Mouse (Mus musculus) intestine, embryonic 14.5 days (tissue): Measurements from ENCODE around the gene Bnc1. TPM values are rescaled to one million over a fixed set of nuclear protein-coding genes. Genes with fewer than 3 reads are reported as not detected.

Experiments
- ATAC-seq: fragments of 200-750 bp; cut with Nextera tagmentation; replicated peaks from 2 replicates; pipeline ENCODE4 v1.8.0; 2017; ENCODE audit warnings: low read depth, moderate number of reproducible peaks, moderate TSS enrichment, moderate library complexity; ENCODE audit not compliant: low FRiP score, low TSS enrichment
- DNase-seq: peaks from one replicate; pipeline ENCODE4 v3.0.0-alpha.2; 2018; ENCODE audit warnings: low spot score
- H3K27ac ChIP-seq: fragments of 300-500 bp; sonication (generic); 2 replicates; pipeline ENCODE4 v1.5.1; 2014; ENCODE audit warnings: low read depth, mild to moderate bottlenecking, control low read depth
- H3K27me3 ChIP-seq: fragments of 300-500 bp; sonication (generic); replicated peaks from 2 replicates; pipeline ENCODE4 v1.6.1; 2014; ENCODE audit warnings: low read length, control low read depth; ENCODE audit not compliant: control insufficient read depth, insufficient read depth
- H3K36me3 ChIP-seq: fragments of 300-500 bp; sonication (generic); 2 replicates; pipeline ENCODE4 v1.6.1; 2014; ENCODE audit warnings: low read length, control low read depth; ENCODE audit not compliant: control insufficient read depth, insufficient read depth
- H3K4me1 ChIP-seq: fragments of 300-500 bp; sonication (generic); replicated peaks from 2 replicates; pipeline ENCODE4 v1.6.1; 2014; ENCODE audit warnings: low read length, control low read depth, mixed read lengths; ENCODE audit not compliant: control insufficient read depth, insufficient read depth
- H3K4me2 ChIP-seq: fragments of 300-500 bp; sonication (generic); 2 replicates; pipeline ENCODE4 v1.6.1; 2014; ENCODE audit warnings: low read length
- H3K4me3 ChIP-seq: fragments of 300-500 bp; sonication (generic); 2 replicates; pipeline ENCODE4 v1.5.1; 2014; ENCODE audit warnings: low read depth, low read length, control low read depth, mixed read lengths
- H3K9ac ChIP-seq: fragments of 300-500 bp; sonication (generic); 2 replicates; pipeline ENCODE4 v1.6.1; 2014; ENCODE audit warnings: mild to moderate bottlenecking, low read length
- H3K9me3 ChIP-seq: fragments of 300-500 bp; sonication (generic); 2 replicates; pipeline ENCODE4 v1.6.1; 2016; ENCODE audit warnings: low read length, control low read depth; ENCODE audit not compliant: control insufficient read depth
- WGBS: fragments of 180-500 bp; shearing (Covaris S2); extraction: QIAGEN DNeasy Blood & Tissue Kit; methylation state at CpG from one replicate; pipeline ENCODE4 v1.1.7; 2014; 5-methylcytosine and 5-hydroxymethylcytosine counted together
- polyA plus RNA-seq: library from polyadenylated mRNA; unstranded; fragments of >200 nt; fragmentation: Nextera tagmentation; extraction: Ambion mirVana; gene quantifications from 2 replicates; pipeline ENCODE4 v1.2.1, GENCODE M21; 2014

The Bnc1 gene
- polyA plus RNA-seq, 1 experiment from 2014 or later, result 6.2 TPM

DNA sequence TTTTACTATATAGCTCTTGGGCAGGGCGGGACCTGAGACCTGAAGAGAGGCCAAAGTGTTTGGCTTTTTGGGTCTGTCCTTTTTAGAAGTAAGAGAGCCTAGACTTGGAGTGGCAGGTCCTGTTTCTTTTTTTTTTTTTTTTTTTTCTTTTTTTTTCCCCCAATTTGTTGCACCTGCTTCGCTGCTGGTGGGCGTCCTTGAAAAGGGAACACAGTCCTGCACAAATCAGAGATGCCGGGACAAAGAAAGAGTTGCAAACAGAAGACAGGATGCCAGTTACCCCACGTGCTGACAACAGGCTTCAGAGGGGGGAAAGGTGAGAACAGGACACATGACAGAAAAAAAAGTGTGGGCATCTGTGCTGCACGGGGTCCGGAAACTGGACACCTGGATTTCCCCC is 1.0 kb upstream of the Bnc1 start:
- 48% methylated on average over 7 of the region's 7 CpGs for WGBS

DNA sequence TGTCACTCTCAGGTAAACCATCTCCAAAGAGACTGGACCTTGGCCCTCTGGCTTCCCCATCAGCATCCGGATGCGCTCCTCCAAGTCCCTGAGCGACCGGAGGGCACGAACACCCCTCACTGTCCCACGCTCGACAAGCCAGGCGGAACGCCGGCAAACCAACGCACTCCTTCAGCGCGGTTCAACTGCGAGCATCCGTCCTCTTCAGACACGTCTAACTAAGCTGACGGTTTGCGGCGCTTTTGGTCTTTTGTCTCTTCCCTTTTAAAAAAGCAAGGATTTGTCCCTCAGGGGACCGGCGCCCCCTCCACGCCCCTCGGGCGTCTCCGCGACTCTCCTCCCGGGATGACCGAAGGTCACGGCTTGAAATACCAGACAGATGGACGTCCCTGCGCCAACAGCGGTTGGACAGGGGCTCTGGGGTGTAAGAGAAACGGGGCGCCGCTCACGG is 456 bp downstream of the Bnc1 start:
- Histone ChIP-seq H3K36me3 (no peaks in the 10 kb centered on the region), H3K27me3 (peaks cover 68% of the 10 kb centered on the region), H3K4me3 (peak overlapping the region; percentile 52), H3K9ac (peak overlapping the region; percentile 48), H3K4me2 (peak overlapping the region; percentile 83), H3K4me1 (0 out of 2 replicates have a peak, but pooled peaks cover 10% of the 10 kb centered on the region), H3K9me3 (no peaks in the 10 kb centered on the region), H3K27ac (no peak overlapping the region)
- ATAC-seq (no peak), DNase-seq (peak; percentile 74)
- under 1% methylated on average over 36 of the region's 36 CpGs for WGBS

More for the DNA sequence above, 1.0 kb upstream of the Bnc1 start:
- peak overlapping the region; percentile 83 for H3K4me2 ChIP-seq
- H3K27me3 ChIP-seq, result peaks cover 65% of the 10 kb centered on the region
- H3K27ac ChIP-seq, result no peak overlapping the region
- no peak for ATAC-seq
- H3K4me1 ChIP-seq, result 0 out of 2 replicates have a peak, but pooled peaks cover 10% of the 10 kb centered on the region
- no peak overlapping the region for H3K4me3 ChIP-seq
- no peak overlapping the region for H3K9ac ChIP-seq
- no peaks in the 10 kb centered on the region for H3K36me3 ChIP-seq
- no peak for DNase-seq
- H3K9me3 ChIP-seq, result no peaks in the 10 kb centered on the region

DNA sequence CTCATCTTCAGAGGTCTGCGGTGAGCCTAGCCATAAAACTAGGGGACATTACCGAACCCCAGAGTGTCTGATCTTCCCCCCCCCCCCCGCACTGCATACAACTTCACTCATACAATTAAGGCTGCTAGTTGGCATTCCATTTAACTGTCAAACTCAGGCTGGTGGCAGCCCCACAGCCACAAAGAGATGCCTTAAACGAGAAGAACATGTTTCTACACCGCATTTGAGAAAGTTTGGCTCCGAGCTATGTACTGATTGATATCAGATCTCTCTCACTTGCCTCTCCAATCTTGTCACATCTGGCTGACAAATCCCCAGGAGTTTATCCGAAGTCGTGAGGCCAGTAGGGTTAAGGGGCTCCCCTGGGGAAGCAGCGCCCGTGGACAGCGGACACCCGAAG is 976 bp downstream of the Bnc1 start:
- 6% methylated on average over 12 of the region's 12 CpGs for WGBS
- peak overlapping the region; percentile 83 for H3K4me2 ChIP-seq
- H3K27me3 ChIP-seq, result peaks cover 68% of the 10 kb centered on the region
- no peak for ATAC-seq
- H3K9ac ChIP-seq, result no peak overlapping the region
- no peaks in the 10 kb centered on the region for H3K36me3 ChIP-seq
- H3K4me3 ChIP-seq, result peak overlapping the region; percentile 52
- peak; percentile 62 for DNase-seq
- no peaks in the 10 kb centered on the region for H3K9me3 ChIP-seq
- no peak overlapping the region for H3K27ac ChIP-seq
- H3K4me1 ChIP-seq, result 0 out of 2 replicates have a peak, but pooled peaks cover 9% of the 10 kb centered on the region

DNA sequence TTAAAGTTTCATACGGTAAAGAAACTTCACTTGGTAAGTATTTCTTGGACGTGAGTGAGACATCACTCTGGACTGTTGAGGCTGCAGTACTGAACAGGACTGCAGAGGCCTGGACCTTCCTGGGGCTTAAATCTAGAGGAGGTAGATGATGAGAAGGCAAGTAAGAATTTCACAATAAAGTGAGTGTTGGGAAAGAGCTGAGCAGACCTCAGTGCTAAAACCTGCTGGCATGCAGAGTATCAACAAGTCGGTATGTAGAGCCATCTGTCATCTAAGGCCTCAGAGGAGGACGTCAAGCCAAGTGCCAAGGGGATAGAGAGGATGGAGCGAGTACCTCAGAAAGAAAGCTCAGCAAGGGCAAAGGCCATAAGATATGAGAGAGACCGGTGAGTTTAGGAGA is 8.4 kb downstream of the Bnc1 start:
- Histone ChIP-seq H3K4me3 (no peak overlapping the region), H3K27ac (no peak overlapping the region), H3K4me1 (no peaks in the 10 kb centered on the region), H3K4me2 (no peak overlapping the region), H3K9me3 (no peaks in the 10 kb centered on the region), H3K36me3 (no peaks in the 10 kb centered on the region), H3K9ac (no peak overlapping the region), H3K27me3 (peaks cover 6% of the 10 kb centered on the region; the same call in 1 of the 2 replicates)
- DNase-seq, result no peak
- ATAC-seq, result no peak
- 61% methylated on average over 6 of the region's 6 CpGs for WGBS

DNA sequence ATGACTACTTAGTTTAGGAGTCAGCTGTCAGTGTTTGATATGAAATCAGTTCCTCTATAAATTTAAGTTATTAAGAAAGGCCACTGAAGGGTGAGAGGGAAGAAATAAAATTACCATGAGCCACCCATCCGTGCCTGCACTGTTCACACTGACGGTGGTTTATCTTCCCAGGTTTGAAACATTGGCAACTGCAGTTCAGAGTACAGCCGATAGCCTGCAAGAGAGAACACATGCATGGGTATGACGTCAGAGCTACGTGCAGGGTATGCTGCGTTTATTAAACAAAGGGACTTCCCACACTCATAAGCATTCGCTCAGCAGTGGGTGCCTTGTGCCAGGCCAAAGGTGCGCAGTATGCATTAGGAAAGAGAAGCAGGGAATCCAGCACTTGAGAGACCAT is 13.8 kb downstream of the Bnc1 start:
- Histone ChIP-seq H3K9me3 (no peaks in the 10 kb centered on the region), H3K4me2 (no peak overlapping the region), H3K4me1 (no peaks in the 10 kb centered on the region), H3K36me3 (no peaks in the 10 kb centered on the region), H3K27me3 (no peaks in the 10 kb centered on the region), H3K4me3 (no peak overlapping the region), H3K27ac (no peak overlapping the region), H3K9ac (no peak overlapping the region)
- 52% methylated on average over 8 of the region's 8 CpGs for WGBS
- ATAC-seq (no peak), DNase-seq (no peak)

DNA sequence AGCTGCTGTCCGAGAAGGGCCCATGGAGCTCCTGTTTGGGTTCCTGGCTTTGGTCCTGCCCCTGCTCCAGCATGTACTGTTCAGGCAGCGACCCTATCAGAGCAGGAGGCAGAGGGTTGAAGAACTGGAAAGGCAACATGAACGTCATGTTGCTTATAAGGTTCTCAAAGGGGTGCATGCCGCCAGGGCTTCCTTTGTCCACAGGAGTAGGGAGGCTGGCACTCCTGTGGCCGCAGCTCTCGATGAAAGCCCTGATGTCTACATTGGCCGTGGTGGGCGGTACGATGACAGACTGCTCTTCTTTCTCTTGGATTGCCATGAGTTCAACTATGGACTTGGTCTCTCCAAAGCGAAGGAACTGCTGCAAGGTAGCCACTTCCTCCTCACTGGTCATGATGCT is 17.5 kb downstream of the Bnc1 start:
- no peaks in the 10 kb centered on the region for H3K27me3 ChIP-seq
- H3K4me3 ChIP-seq, result no peak overlapping the region
- 92% methylated on average over 10 of the region's 10 CpGs for WGBS
- DNase-seq (no peak), ATAC-seq (no peak)
- H3K9ac ChIP-seq, result no peak overlapping the region
- H3K9me3 ChIP-seq, result no peaks in the 10 kb centered on the region
- no peak overlapping the region for H3K4me2 ChIP-seq
- no peak overlapping the region for H3K27ac ChIP-seq
- H3K36me3 ChIP-seq, result no peaks in the 10 kb centered on the region
- no peaks in the 10 kb centered on the region for H3K4me1 ChIP-seq

DNA sequence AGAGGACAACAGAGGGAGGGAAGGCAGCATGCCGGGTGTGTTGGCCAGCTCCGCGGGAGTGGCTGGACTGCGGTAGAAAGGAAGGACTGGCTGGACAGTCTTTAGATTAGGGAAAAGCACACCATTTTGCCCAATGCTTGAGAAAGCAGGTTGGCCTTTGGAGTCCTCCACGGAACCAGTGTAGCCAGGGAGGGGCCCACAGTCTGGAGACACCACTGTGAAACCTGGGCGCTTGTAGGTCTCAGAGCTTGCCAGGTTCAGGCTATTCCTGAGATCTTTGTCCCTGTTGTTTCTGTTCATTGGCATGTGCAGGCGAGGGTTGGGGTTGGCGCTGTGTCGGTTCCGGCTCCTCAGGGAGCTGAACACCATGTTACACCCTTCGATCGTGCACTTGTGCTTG is 18.2 kb downstream of the Bnc1 start:
- H3K27me3 ChIP-seq, result no peaks in the 10 kb centered on the region
- no peak overlapping the region for H3K9ac ChIP-seq
- H3K27ac ChIP-seq, result no peak overlapping the region
- no peaks in the 10 kb centered on the region for H3K4me1 ChIP-seq
- ATAC-seq, result no peak
- no peaks in the 10 kb centered on the region for H3K36me3 ChIP-seq
- no peak for DNase-seq
- H3K4me3 ChIP-seq, result no peak overlapping the region
- no peaks in the 10 kb centered on the region for H3K9me3 ChIP-seq
- WGBS, result 93% methylated on average over 12 of the region's 12 CpGs
- H3K4me2 ChIP-seq, result no peak overlapping the region

DNA sequence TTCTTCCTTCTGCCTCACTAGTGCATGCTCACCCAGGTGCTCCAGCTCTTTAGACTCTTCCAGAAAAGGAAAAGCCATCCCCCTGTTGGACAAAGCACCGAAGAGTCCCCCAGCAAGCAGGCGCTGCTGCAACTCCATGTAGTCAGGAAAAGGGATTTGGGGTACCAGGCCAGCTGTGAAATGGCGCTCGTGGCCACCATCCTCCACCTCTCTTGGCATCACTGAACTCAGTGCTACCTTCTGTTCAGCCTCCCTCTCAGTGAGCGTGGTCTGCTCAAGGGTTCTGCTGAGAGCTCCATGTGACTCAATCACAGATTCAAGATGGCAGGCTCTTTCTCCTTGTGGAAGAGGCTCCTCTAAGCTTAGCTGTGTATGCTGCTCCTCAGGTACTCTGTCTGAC is 18.8 kb downstream of the Bnc1 start:
- DNase-seq (no peak), ATAC-seq (no peak)
- Histone ChIP-seq H3K4me2 (no peak overlapping the region), H3K36me3 (no peaks in the 10 kb centered on the region), H3K27me3 (no peaks in the 10 kb centered on the region), H3K9ac (no peak overlapping the region), H3K9me3 (no peaks in the 10 kb centered on the region), H3K4me3 (no peak overlapping the region), H3K4me1 (no peaks in the 10 kb centered on the region), H3K27ac (no peak overlapping the region)
- 93% methylated on average over 5 of the region's 5 CpGs for WGBS

DNA sequence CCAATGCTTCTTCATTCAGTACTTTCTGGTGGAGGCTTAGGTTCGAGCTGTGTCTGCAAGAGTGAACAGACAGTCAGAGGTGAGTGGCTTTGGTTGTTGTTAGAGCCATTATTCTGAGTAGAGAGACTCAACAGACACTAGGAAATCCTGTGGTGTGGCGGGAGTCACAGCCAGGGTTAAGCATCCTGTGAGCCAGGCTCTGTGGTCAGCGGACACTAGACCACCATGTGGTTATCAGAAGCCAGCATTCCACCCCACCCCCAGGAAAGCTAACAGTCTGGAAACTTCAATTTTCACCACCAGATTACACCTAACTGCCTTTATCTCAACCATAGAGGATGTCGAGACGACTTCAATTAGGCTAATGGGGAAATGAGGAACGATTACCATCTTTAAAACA is 23.1 kb downstream of the Bnc1 start:
- no peak for DNase-seq
- no peaks in the 10 kb centered on the region for H3K9me3 ChIP-seq
- no peaks in the 10 kb centered on the region for H3K36me3 ChIP-seq
- no peak overlapping the region for H3K27ac ChIP-seq
- H3K4me1 ChIP-seq, result no peaks in the 10 kb centered on the region
- 85% methylated on average over 6 of the region's 6 CpGs for WGBS
- no peak overlapping the region for H3K4me2 ChIP-seq
- no peak overlapping the region for H3K9ac ChIP-seq
- no peaks in the 10 kb centered on the region for H3K27me3 ChIP-seq
- H3K4me3 ChIP-seq, result no peak overlapping the region
- no peak for ATAC-seq
